Mouse (Mus musculus): ENCODE measurements around the gene Golga2.
A peak's percentile ranks its signal among the peaks of the same experiment; 100 is the strongest.

Golga2 gene

GRCm38 (mm10) chr2:32343351-32343671 lies 56.1 kb downstream of the Golga2 start:
- DNase-seq (ENCODE audit: low spot score in 2 of 2), result no peak

GRCm38 (mm10) chr2:32344056-32344455 lies 56.9 kb downstream of the Golga2 start:
- DNase-seq (ENCODE audit: low spot score in 2 of 2), result no peak

GRCm38 (mm10) chr2:32344598-32345321 lies 57.6 kb downstream of the Golga2 start:
- DNase-seq (ENCODE audit: low spot score in 2 of 2), result no peak

GRCm38 (mm10) chr2:32347019-32347418 lies 59.8 kb downstream of the Golga2 start:
- no peak for DNase-seq (ENCODE audit: low spot score in 2 of 2)

GRCm38 (mm10) chr2:32348311-32348710 lies 61.1 kb downstream of the Golga2 start:
- DNase-seq (ENCODE audit: low spot score in 2 of 2), result no peak

GRCm38 (mm10) chr2:32349625-32350255 lies 62.6 kb downstream of the Golga2 start:
- no peak for DNase-seq (ENCODE audit: low spot score in 2 of 2)

- peak in 1 of 2 experiments; percentile 32 for DNase-seq (ENCODE audit: low spot score in 2 of 2)
These were observed 63.4 kb downstream of the Golga2 start for GRCm38 (mm10) chr2:32350471-32351051.

- DNase-seq (ENCODE audit: low spot score in 2 of 2), result no peak
These were observed 64.3 kb downstream of the Golga2 start for GRCm38 (mm10) chr2:32351471-32351961.

- DNase-seq (ENCODE audit: low spot score in 2 of 2), result no peak
These were observed 65.2 kb downstream of the Golga2 start, which contains the start of gene Ciz1 for GRCm38 (mm10) chr2:32352151-32353006. Gene Ciz1, plus strand, starts transcription at chr2:32352327.

- DNase-seq (ENCODE audit: low spot score in 2 of 2), result peak; percentile 83 to 91
These were observed 65.9 kb downstream of the Golga2 start, which contains the start of gene Dnm1 for GRCm38 (mm10) chr2:32353007-32353542. Gene Dnm1, minus strand, starts transcription at chr2:32353338.

- no peak for DNase-seq (ENCODE audit: low spot score in 2 of 2)
These were observed 66.7 kb downstream of the Golga2 start for GRCm38 (mm10) chr2:32353836-32354235.

GRCm38 (mm10) chr2:32354336-32354895 lies 67.2 kb downstream of the Golga2 start:
- DNase-seq (ENCODE audit: low spot score in 2 of 2), result no peak

GRCm38 (mm10) chr2:32356216-32356615 lies 69.0 kb downstream of the Golga2 start:
- DNase-seq (ENCODE audit: low spot score in 2 of 2), result no peak
